Mouse (Mus musculus): ENCODE measurements around the gene Tex11. TPM values are rescaled to one million over a fixed set of nuclear protein-coding genes. Genes with fewer than 3 reads are reported as not detected.

Gene Tex11
- polyA plus RNA-seq, 1 experiment from 2014 or later = 0.18 TPM

GRCm38 (mm10) chrX:100797370-100797769 is 262.1 kb downstream of the Tex11 start:
- Histone ChIP-seq H3K9me3 (ENCODE audit: control insufficient read depth, low read length) (no peaks in the 10 kb centered on the region), H3K27me3 (replicated peaks; ENCODE audit: control insufficient read depth, insufficient read depth, low read length) (0 out of 2 replicates have a peak, but pooled peaks cover 3% of the 10 kb centered on the region), H3K4me3 (ENCODE audit: low read depth, low read length) (no peak overlapping the region), H3K4me2 (ENCODE audit: low read length) (no peak overlapping the region), H3K4me1 (replicated peaks; ENCODE audit: control insufficient read depth, insufficient read depth, low read length) (no peaks in the 10 kb centered on the region; the same call in 1 of the 2 replicates), H3K9ac (ENCODE audit: low read length) (no peak overlapping the region), H3K36me3 (ENCODE audit: control insufficient read depth, insufficient read depth, low read length) (no peaks in the 10 kb centered on the region; the same call in 1 of the 2 replicates), H3K27ac (ENCODE audit: low read depth) (no peak overlapping the region)
- ATAC-seq (replicated peaks; ENCODE audit: low FRiP score, low TSS enrichment, low read depth) (no peak), DNase-seq (ENCODE audit: low spot score) (no peak)
- 66% methylated on average over 4 of the region's 4 CpGs for WGBS

- DNase-seq (ENCODE audit: low spot score) = no peak
- Histone ChIP-seq H3K36me3 (ENCODE audit: control insufficient read depth, insufficient read depth, low read length) (no peaks in the 10 kb centered on the region; the same call in 1 of the 2 replicates), H3K27ac (ENCODE audit: low read depth) (no peak overlapping the region), H3K9ac (ENCODE audit: low read length) (no peak overlapping the region), H3K27me3 (replicated peaks; ENCODE audit: control insufficient read depth, insufficient read depth, low read length) (0 out of 2 replicates have a peak, but pooled peaks cover 1% of the 10 kb centered on the region), H3K4me3 (ENCODE audit: low read depth, low read length) (no peak overlapping the region), H3K9me3 (ENCODE audit: control insufficient read depth, low read length) (no peaks in the 10 kb centered on the region), H3K4me1 (replicated peaks; ENCODE audit: control insufficient read depth, insufficient read depth, low read length) (no peaks in the 10 kb centered on the region; the same call in 1 of the 2 replicates), H3K4me2 (ENCODE audit: low read length) (no peak overlapping the region)
- 0 out of 2 replicates have a peak, but pooled peaks have one; percentile 48 for ATAC-seq (replicated peaks; ENCODE audit: low FRiP score, low TSS enrichment, low read depth)
- WGBS = 67% methylated on average over 3 of the region's 3 CpGs
Observed at GRCm38 (mm10) chrX:100796741-100797090, 262.8 kb downstream of the Tex11 start.

GRCm38 (mm10) chrX:100796041-100796740 is 263.3 kb downstream of the Tex11 start:
- Histone ChIP-seq H3K9ac (ENCODE audit: low read length) (no peak overlapping the region), H3K4me1 (replicated peaks; ENCODE audit: control insufficient read depth, insufficient read depth, low read length) (no peaks in the 10 kb centered on the region; the same call in 1 of the 2 replicates), H3K27ac (ENCODE audit: low read depth) (no peak overlapping the region), H3K36me3 (ENCODE audit: control insufficient read depth, insufficient read depth, low read length) (no peaks in the 10 kb centered on the region; the same call in 1 of the 2 replicates), H3K4me3 (ENCODE audit: low read depth, low read length) (no peak overlapping the region), H3K4me2 (ENCODE audit: low read length) (no peak overlapping the region), H3K9me3 (ENCODE audit: control insufficient read depth, low read length) (no peaks in the 10 kb centered on the region), H3K27me3 (replicated peaks; ENCODE audit: control insufficient read depth, insufficient read depth, low read length) (no peaks in the 10 kb centered on the region)
- DNase-seq (ENCODE audit: low spot score) (no peak), ATAC-seq (replicated peaks; ENCODE audit: low FRiP score, low TSS enrichment, low read depth) (no peak)
- 64% methylated on average over 6 of the region's 6 CpGs for WGBS

GRCm38 (mm10) chrX:100789322-100789721 is 270.1 kb downstream of the Tex11 start:
- ATAC-seq (replicated peaks; ENCODE audit: low FRiP score, low TSS enrichment, low read depth) = no peak
- Histone ChIP-seq H3K27me3 (replicated peaks; ENCODE audit: control insufficient read depth, insufficient read depth, low read length) (no peaks in the 10 kb centered on the region), H3K36me3 (ENCODE audit: control insufficient read depth, insufficient read depth, low read length) (no peaks in the 10 kb centered on the region), H3K9ac (ENCODE audit: low read length) (no peak overlapping the region), H3K4me3 (ENCODE audit: low read depth, low read length) (no peak overlapping the region), H3K4me2 (ENCODE audit: low read length) (no peak overlapping the region), H3K9me3 (ENCODE audit: control insufficient read depth, low read length) (no peaks in the 10 kb centered on the region), H3K27ac (ENCODE audit: low read depth) (no peak overlapping the region), H3K4me1 (replicated peaks; ENCODE audit: control insufficient read depth, insufficient read depth, low read length) (no peaks in the 10 kb centered on the region)
- WGBS = 69% methylated on average over 4 of the region's 4 CpGs
- no peak for DNase-seq (ENCODE audit: low spot score)

Other genes starting within 250 kb of the Tex11 start
- 1.4 and 1.5 TPM in 2 replicates for gene Slc7a3, start 26.4 kb upstream of the Tex11 start, polyA plus RNA-seq (2014; fragmentation: Nextera tagmentation; extraction: Ambion mirVana)
- gene Snx12, start 162.9 kb upstream of the Tex11 start, polyA plus RNA-seq (2014; fragmentation: Nextera tagmentation; extraction: Ambion mirVana) = 48.0 and 51.2 TPM in 2 replicates
- gene Foxo4, start 194.9 kb upstream of the Tex11 start, polyA plus RNA-seq (2014; fragmentation: Nextera tagmentation; extraction: Ambion mirVana) = 2.3 and 2.5 TPM in 2 replicates
- gene Gm614, start 204.3 kb upstream of the Tex11 start, polyA plus RNA-seq (2014; fragmentation: Nextera tagmentation; extraction: Ambion mirVana) = not detected in 2 replicates
- 9.6 and 11.5 TPM in 2 replicates for gene Il2rg, start 208.6 kb upstream of the Tex11 start, polyA plus RNA-seq (2014; fragmentation: Nextera tagmentation; extraction: Ambion mirVana)
- gene Gm20489, start 209.4 kb upstream of the Tex11 start, polyA plus RNA-seq (2014; fragmentation: Nextera tagmentation; extraction: Ambion mirVana) = not detected in 2 replicates
- 38.5 and 48.2 TPM in 2 replicates for gene Med12, start 214.4 kb upstream of the Tex11 start, polyA plus RNA-seq (2014; fragmentation: Nextera tagmentation; extraction: Ambion mirVana)
- gene Nlgn3, start 239.5 kb upstream of the Tex11 start, polyA plus RNA-seq (2014; fragmentation: Nextera tagmentation; extraction: Ambion mirVana) = 7.3 and 7.5 TPM in 2 replicates